Comparison of ENCODE assay signal across 8 mouse cellular contexts in genomic region chr13:38064854-38065663, GRCm38 (mm10). TPM values are rescaled to one million over a fixed set of nuclear protein-coding genes. Genes with fewer than 3 reads are reported as not detected.
DNase-seq lines count a peak whose midpoint lies in the region; ATAC-seq and TF ChIP-seq lines count a peak whose summit lies in the region.

No protein-coding gene starts in this region.

- no peaks in the 10 kb centered on the region for H3K27me3 ChIP-seq in G1E (ENCODE audit: insufficient read depth, low read length)
- H3K27me3 ChIP-seq in lung, embryonic 14.5 days (ENCODE audit: insufficient read depth, low read length), result no peaks in the 10 kb centered on the region

- H3K9me3 ChIP-seq in G1E (replicated peaks), result no peaks in the 10 kb centered on the region
- H3K9me3 ChIP-seq in lung, embryonic 14.5 days (ENCODE audit: low read depth, low read length), result no peaks in the 10 kb centered on the region

- peak; percentile 69 for TF ChIP-seq CTCF in gastrocnemius, adult 2 months (IDR thresholded peaks at IDR 0.05)
- TF ChIP-seq CTCF in G1E (IDR thresholded peaks at IDR 0.05; ENCODE audit: low read depth, low read length), result peak; percentile 55; the same call in 1 of the 2 replicates
- TF ChIP-seq CTCF in lung, embryonic 14.5 days (IDR thresholded peaks at IDR 0.05; ENCODE audit: low read depth), result peak; percentile 84

- intact Hi-C loops in gastrocnemius, adult 2 months (cut with DNase I), result loop anchor here (10.0 kb wide), 2 partner anchors 140 to 560 kb away; partner anchors contain the start of gene Snrnp48
- intact Hi-C loops in heart, postnatal 10 days (cut with DNase I), result loop anchor here (5.0 to 10.0 kb wide), 4 partner anchors 107 to 532 kb away; partner anchors contain the start of gene Bmp6

- H3K4me1 ChIP-seq in G1E (ENCODE audit: insufficient read depth, low read depth, low read length), result peaks cover 27% of the 10 kb centered on the region
- H3K4me1 ChIP-seq in lung, embryonic 14.5 days (ENCODE audit: insufficient read depth), result no peaks in the 10 kb centered on the region

- H3K9ac ChIP-seq in lung, embryonic 14.5 days, result no peak overlapping the region

- no peak overlapping the region for H3K4me3 ChIP-seq in gastrocnemius, adult 2 months
- no peak overlapping the region for H3K4me3 ChIP-seq in G1E (ENCODE audit: low read depth, low read length)
- H3K4me3 ChIP-seq in lung, embryonic 14.5 days (ENCODE audit: low read depth, low read length), result no peak overlapping the region

- H3K36me3 ChIP-seq in G1E (replicated peaks), result peaks cover 52% of the 10 kb centered on the region
- H3K36me3 ChIP-seq in lung, embryonic 14.5 days (ENCODE audit: insufficient read depth), result peaks cover 32% of the 10 kb centered on the region

- peak; percentile 20 for DNase-seq in gastrocnemius, adult 2 months
- no peak for DNase-seq in gastrocnemius, adult 8-10 months (ENCODE audit: low spot score in 2 of 2)
- peak; percentile 32 for DNase-seq in G1E (ENCODE audit: low spot score)
- DNase-seq in cerebellum, adult 9-10 months, result peak; percentile 54
- DNase-seq in heart, postnatal 10 days, result peak; percentile 68 to 81
- peak; percentile 63 to 77 for DNase-seq in kidney, postnatal 36 days
- peak; percentile 88 for DNase-seq in lung, embryonic 14.5 days
- peak; percentile 22 for DNase-seq in skeletal muscle tissue, adult 2 months (ENCODE audit: low read depth, low spot score)

- no peak overlapping the region for H3K4me2 ChIP-seq in lung, embryonic 14.5 days

- H3K27ac ChIP-seq in gastrocnemius, adult 2 months, result no peak overlapping the region
- H3K27ac ChIP-seq in lung, embryonic 14.5 days (ENCODE audit: low read depth), result no peak overlapping the region

- 53% methylated on average over 11 of the region's 11 CpGs for WGBS in lung, embryonic 14.5 days

- peak; percentile 49 for ATAC-seq in G1E (ENCODE audit: extremely low read depth, insufficient number of reproducible peaks, low FRiP score, poor library complexity, severe bottlenecking)
- ATAC-seq in lung, embryonic 14.5 days (ENCODE audit: insufficient read depth), result no peak

RNA-seq across cellular contexts. Expression of gene Cage1, which starts 28.2 kb away (rescaled TPM):
- 1 to 10 TPM in 1 of 2 experiments, under 1 TPM in 1; 0.74 to 1.5 TPM for total RNA-seq in gastrocnemius, adult 2 months (2021)
- 1 to 10 TPM; 1.2 to 1.6 (median 1.3) TPM for total RNA-seq in gastrocnemius, adult 8-10 months (2022)
- total RNA-seq in G1E (2014; fragmentation: Nextera tagmentation) (3.8 and 7.2 TPM in 2 replicates), G1E (2017) (1.7 and 2.9 TPM in 2 replicates)
- 0.23 and 0.33 TPM in 2 replicates for polyA plus RNA-seq in G1E (2012)
- 1 to 10 TPM; 1.6 to 2.4 TPM for total RNA-seq in heart, postnatal 10 days (2021)
- polyA plus RNA-seq in lung, embryonic 14.5 days (2014; fragmentation: Nextera tagmentation; extraction: Ambion mirVana), result 0.80 and 1.1 TPM in 2 replicates

RNA-seq across cellular contexts. Expression of gene Riok1, which starts 28.3 kb away (rescaled TPM):
- 1 to 10 TPM; 8.2 to 8.7 TPM for total RNA-seq in gastrocnemius, adult 2 months (2021)
- total RNA-seq in gastrocnemius, adult 8-10 months (2022), result 10 to 100 TPM in 1 of 4 experiments, 1 to 10 TPM in 3; 5.2 to 10.7 (median 7.3) TPM
- total RNA-seq in G1E (2014; fragmentation: Nextera tagmentation) (66.3 and 94.8 TPM in 2 replicates), G1E (2017) (77.7 and 81.4 TPM in 2 replicates)
- polyA plus RNA-seq in G1E (2012), result 30.8 and 33.3 TPM in 2 replicates
- 10 to 100 TPM; 14.2 to 16.7 TPM for total RNA-seq in heart, postnatal 10 days (2021)
- 51.3 and 53.3 TPM in 2 replicates for polyA plus RNA-seq in lung, embryonic 14.5 days (2014; fragmentation: Nextera tagmentation; extraction: Ambion mirVana)

Comparison
In these comparisons a context has a peak if more than half of its experiments do, and no peak if none do; other contexts are left out.
1. DNase-seq: peak in gastrocnemius, adult 2 months (single experiment), G1E (single experiment), cerebellum, adult 9-10 months (single experiment), heart, postnatal 10 days (2 of 2), kidney, postnatal 36 days (2 of 2), lung, embryonic 14.5 days (single experiment) and skeletal muscle tissue, adult 2 months (single experiment); none in gastrocnemius, adult 8-10 months (0 of 2).
2. Peak in every context shown above with its lines, with median percentiles within 50 percentile points of each other: CTCF ChIP-seq.